Mouse (Mus musculus) liver, adult 2 months (tissue): ENCODE data around the gene Gab2. TPM values are rescaled to one million over a fixed set of nuclear protein-coding genes. Genes with fewer than 3 reads are reported as not detected.

Experiments used
- DNase-seq: peaks from one replicate; pipeline ENCODE4 v3.0.0-alpha.2; 2011; ENCODE audit warnings: low read depth, low spot score; ENCODE audit errors: extremely low read depth
- H3K27ac ChIP-seq: fragments of 200-500 bp; replicated peaks from 2 replicates; pipeline ENCODE4 v1.5.1; 2012; ENCODE audit warnings: low read depth, mild to moderate bottlenecking, control low read depth, inconsistent platforms, low read length; ENCODE audit not compliant: insufficient read depth
- H3K27me3 ChIP-seq: fragments of 200-500 bp; 2 replicates; pipeline ENCODE4 v1.6.1; 2012; ENCODE audit warnings: mild to moderate bottlenecking, moderate library complexity, low read length, inconsistent platforms; ENCODE audit not compliant: control insufficient read depth, insufficient read depth
- H3K36me3 ChIP-seq: fragments of 200-500 bp; 2 replicates; pipeline ENCODE4 v1.6.1; 2012; ENCODE audit warnings: low read length, inconsistent platforms; ENCODE audit not compliant: control insufficient read depth, insufficient read depth
- H3K4me1 ChIP-seq: fragments of 200-500 bp; 2 replicates; pipeline ENCODE4 v1.6.1; 2011; ENCODE audit warnings: low read length; ENCODE audit not compliant: control insufficient read depth, insufficient read depth
- H3K4me3 ChIP-seq: fragments of 200-500 bp; 2 replicates; pipeline ENCODE4 v1.5.1; 2011; ENCODE audit warnings: low read depth, mild to moderate bottlenecking, control low read depth, low read length, moderate library complexity; ENCODE audit not compliant: insufficient read depth
- H3K79me2 ChIP-seq: fragments of 200-500 bp; 2 replicates; pipeline ENCODE4 v1.6.1; 2012; ENCODE audit warnings: inconsistent platforms, mild to moderate bottlenecking, low read length, moderate library complexity; ENCODE audit not compliant: control insufficient read depth, insufficient read depth
- H3K9ac ChIP-seq: fragments of 200-500 bp; 2 replicates; pipeline ENCODE4 v1.6.1; 2012; ENCODE audit warnings: low read depth, mild to moderate bottlenecking, control low read depth, inconsistent platforms, low read length
- CTCF ChIP-seq: fragments of 200-500 bp; IDR thresholded peaks from 2 replicates; pipeline ENCODE4 v1.5.1; 2011; ENCODE audit warnings: low read depth, low read length, control low read depth
- POLR2A ChIP-seq: fragments of 200-500 bp; IDR thresholded peaks from 2 replicates; pipeline ENCODE4 v1.6.1; 2011; ENCODE audit warnings: low read length, control low read depth; ENCODE audit not compliant: insufficient read depth; ENCODE audit errors: extremely low read depth
- WGBS: fragments of 180-500 bp; shearing (Covaris S2); methylation state at CpG from one replicate; pipeline ENCODE4 v1.1.7; 2018; 5-methylcytosine and 5-hydroxymethylcytosine counted together
- polyA plus RNA-seq: library from polyadenylated mRNA; depleted of rRNA; stranded (reverse); fragments of >200 nt; gene quantifications from 2 replicates; pipeline ENCODE4 v1.2.3, GENCODE M21; 2012
- total RNA-seq: library from RNA; depleted of rRNA; stranded (reverse); fragments of >200 nt; gene quantifications from 2 replicates; pipeline ENCODE4 v1.2.3, GENCODE M21; 2014

Gab2 gene
- total and polyA plus RNA-seq, 2 experiments: 1.0 TPM

DNA sequence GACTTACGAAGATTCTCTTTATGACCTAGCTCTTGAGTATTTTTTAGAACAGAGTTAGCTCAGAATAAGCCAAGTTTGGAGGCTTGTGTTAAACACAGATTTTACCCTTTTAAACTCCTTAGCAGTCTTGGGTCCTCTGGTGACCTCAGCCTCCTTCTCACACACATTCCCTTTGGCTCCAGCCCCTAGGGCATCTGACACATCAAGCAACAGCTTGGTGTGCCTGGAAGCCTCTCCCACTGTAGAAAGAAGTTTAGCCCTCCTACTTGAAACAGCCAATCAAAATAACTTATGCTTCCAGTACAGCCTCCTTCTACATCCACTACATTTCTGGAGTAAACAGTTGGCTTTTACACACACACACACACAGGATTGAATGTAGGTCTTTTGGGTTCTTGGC, 2.8 kb downstream of the Gab2 start:
- TF ChIP-seq CTCF (no peak), POLR2A (no peak)
- Histone ChIP-seq H3K27ac (no peak overlapping the region), H3K9ac (no peak overlapping the region), H3K79me2 (no peaks in the 10 kb centered on the region), H3K27me3 (no peaks in the 10 kb centered on the region; the same call in 1 of the 2 replicates), H3K4me1 (peaks cover 9% of the 10 kb centered on the region; the same call in 1 of the 2 replicates), H3K4me3 (no peak overlapping the region), H3K36me3 (no peaks in the 10 kb centered on the region)
- WGBS: 88% methylated on average over 1 of the region's 1 CpGs
- DNase-seq: no peak

DNA sequence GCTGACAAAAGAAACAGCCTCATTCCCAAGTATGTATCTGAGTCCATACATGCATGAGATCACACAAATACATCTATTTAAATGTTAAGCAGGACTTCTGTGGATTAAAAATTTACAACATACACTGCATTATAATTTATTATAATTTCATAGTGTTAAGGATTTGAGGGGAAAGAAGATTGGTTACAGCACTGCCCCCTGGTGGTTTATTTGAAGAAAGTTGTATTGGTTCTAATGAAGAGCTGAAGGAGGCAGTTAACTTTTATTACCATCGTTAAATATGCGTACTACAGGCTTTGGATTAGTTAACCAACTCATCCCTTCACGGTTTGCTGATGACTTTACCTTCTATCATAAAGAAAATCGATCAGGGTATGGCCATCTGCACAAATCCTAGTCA, 3.9 kb downstream of the Gab2 start:
- Histone ChIP-seq H3K4me3 (no peak overlapping the region), H3K79me2 (no peaks in the 10 kb centered on the region), H3K9ac (no peak overlapping the region), H3K27me3 (no peaks in the 10 kb centered on the region; the same call in 1 of the 2 replicates), H3K27ac (no peak overlapping the region), H3K4me1 (peaks cover 7% of the 10 kb centered on the region; the same call in 1 of the 2 replicates), H3K36me3 (no peaks in the 10 kb centered on the region)
- peak; percentile 41 for DNase-seq
- TF ChIP-seq POLR2A (no peak), CTCF (peak; percentile 33)
- 9% methylated on average over 4 of the region's 4 CpGs for WGBS

DNA sequence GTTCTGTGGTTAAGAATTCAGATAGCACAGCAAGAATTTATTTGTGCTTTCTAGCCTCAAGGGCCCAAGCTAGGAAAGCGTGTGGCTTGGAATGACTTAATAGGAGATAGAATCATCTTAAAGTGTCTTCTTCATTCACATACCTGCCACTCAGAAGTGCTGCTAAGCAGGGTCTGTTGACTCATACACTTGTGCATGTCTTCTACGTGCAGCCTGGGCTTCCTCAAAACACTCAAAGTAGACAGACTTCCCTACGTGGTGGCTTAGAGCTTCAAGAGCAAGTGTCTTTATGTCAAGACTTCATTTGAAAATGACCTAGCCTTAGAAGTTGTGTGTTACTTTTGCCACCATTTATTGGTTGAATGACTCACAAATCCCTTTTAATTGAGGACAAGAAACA, 12.9 kb downstream of the Gab2 start:
- H3K27me3 ChIP-seq: no peaks in the 10 kb centered on the region
- WGBS: 77% methylated on average over 3 of the region's 3 CpGs
- no peak for DNase-seq

DNA sequence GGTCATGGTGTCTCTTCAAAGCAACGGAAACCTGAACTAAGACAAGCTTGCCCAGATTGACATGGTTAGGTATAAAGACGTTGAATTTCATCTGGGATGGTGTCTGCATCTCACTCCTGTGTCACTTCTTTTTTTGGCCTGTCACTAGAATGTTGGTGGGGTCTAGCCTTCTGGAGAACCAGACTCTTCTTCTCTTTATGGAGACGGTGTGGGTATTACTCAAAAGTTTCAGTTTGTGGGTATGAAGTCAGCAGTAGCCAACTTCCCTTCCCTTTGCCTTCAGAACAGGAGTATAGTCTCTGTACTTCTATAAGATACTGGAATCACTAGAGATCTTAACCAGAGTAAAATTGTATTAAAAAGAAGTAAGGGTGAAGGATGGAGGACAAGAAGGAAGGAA, 26.7 kb downstream of the Gab2 start:
- H3K4me3 ChIP-seq: no peak overlapping the region
- no peak for TF ChIP-seq POLR2A
- 86% methylated on average over 3 of the region's 3 CpGs for WGBS
- no peaks in the 10 kb centered on the region for H3K79me2 ChIP-seq
- H3K36me3 ChIP-seq: no peaks in the 10 kb centered on the region
- DNase-seq: no peak
- no peak overlapping the region for H3K27ac ChIP-seq
- no peaks in the 10 kb centered on the region for H3K4me1 ChIP-seq
- H3K9ac ChIP-seq: no peak overlapping the region
- H3K27me3 ChIP-seq: no peaks in the 10 kb centered on the region

More for the DNA sequence above, 12.9 kb downstream of the Gab2 start:
- TF ChIP-seq POLR2A: no peak
- no peak for TF ChIP-seq CTCF
- no peaks in the 10 kb centered on the region for H3K4me1 ChIP-seq
- no peak overlapping the region for H3K4me3 ChIP-seq
- no peak overlapping the region for H3K27ac ChIP-seq
- no peaks in the 10 kb centered on the region for H3K36me3 ChIP-seq
- H3K79me2 ChIP-seq: no peaks in the 10 kb centered on the region
- no peak overlapping the region for H3K9ac ChIP-seq

DNA sequence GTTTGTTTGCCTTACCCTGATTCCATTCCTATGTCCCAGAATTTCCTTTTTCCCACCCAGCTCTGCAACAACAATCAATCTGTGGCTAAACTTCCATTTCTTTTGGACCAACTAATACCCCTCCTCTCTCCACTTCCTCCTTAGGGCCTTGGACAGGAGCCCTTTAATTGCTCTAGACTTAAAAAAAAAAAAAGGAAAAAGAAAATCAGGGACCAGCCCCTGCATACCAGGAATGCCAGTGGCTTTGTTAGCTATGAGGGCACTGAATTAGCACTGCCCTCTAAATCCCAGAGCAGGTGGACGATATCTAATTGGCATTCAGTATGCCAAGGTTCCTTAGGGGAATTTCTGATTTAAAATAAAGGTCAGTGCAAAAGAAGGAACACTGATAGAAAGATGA, 47.6 kb downstream of the Gab2 start:
- no peaks in the 10 kb centered on the region for H3K36me3 ChIP-seq
- TF ChIP-seq POLR2A: no peak
- TF ChIP-seq CTCF: no peak
- no peak for DNase-seq
- H3K4me3 ChIP-seq: no peak overlapping the region
- H3K79me2 ChIP-seq: no peaks in the 10 kb centered on the region
- no peak overlapping the region for H3K9ac ChIP-seq
- no peak overlapping the region for H3K27ac ChIP-seq
- H3K4me1 ChIP-seq: no peaks in the 10 kb centered on the region; the same call in 1 of the 2 replicates
- WGBS: 54% methylated on average over 1 of the region's 1 CpGs
- no peaks in the 10 kb centered on the region for H3K27me3 ChIP-seq

DNA sequence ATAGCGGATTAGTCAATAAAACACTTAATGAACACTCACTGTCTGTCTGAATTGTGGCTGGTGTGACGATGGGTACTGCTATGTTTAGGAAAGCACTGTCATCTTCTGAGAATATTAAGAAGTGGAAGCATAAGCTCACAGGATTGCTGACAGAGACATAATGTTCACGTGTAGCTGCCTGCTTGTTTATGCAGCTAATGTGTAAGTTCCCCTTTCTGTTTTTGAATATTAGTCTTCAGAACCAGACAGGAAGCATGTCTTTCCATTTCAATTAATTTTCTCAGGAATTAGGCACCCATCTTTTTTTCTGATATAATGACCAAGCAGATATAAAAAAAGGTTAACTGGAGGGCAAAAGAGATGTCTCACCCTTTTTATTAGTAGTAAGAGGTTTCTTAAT, 55.1 kb downstream of the Gab2 start:
- Histone ChIP-seq H3K9ac (no peak overlapping the region), H3K27ac (no peak overlapping the region), H3K36me3 (no peaks in the 10 kb centered on the region), H3K79me2 (no peaks in the 10 kb centered on the region), H3K27me3 (no peaks in the 10 kb centered on the region), H3K4me1 (no peaks in the 10 kb centered on the region), H3K4me3 (no peak overlapping the region)
- DNase-seq: peak; percentile 44
- 54% methylated on average over 3 of the region's 3 CpGs for WGBS
- no peak for TF ChIP-seq POLR2A
- no peak for TF ChIP-seq CTCF
